Mouse (Mus musculus) lung, embryonic 14.5 days (tissue): ENCODE data around the gene Tigit. TPM values are rescaled to one million over a fixed set of nuclear protein-coding genes. Genes with fewer than 3 reads are reported as not detected.

Source experiments
- ATAC-seq: fragments of 200-750 bp; cut with Nextera tagmentation; 2 replicates; pipeline ENCODE4 v1.8.0; 2017; ENCODE audit warnings: mild to moderate bottlenecking, moderate TSS enrichment, moderate library complexity; ENCODE audit not compliant: insufficient read depth
- DNase-seq: peaks from one replicate; pipeline ENCODE4 v3.0.0-alpha.2; 2015
- H3K27ac ChIP-seq: fragments of 300-500 bp; sonication (generic); 2 replicates; pipeline ENCODE4 v1.5.1; 2014; ENCODE audit warnings: low read depth, mild to moderate bottlenecking, moderate library complexity
- H3K27me3 ChIP-seq: fragments of 300-500 bp; sonication (generic); 2 replicates; pipeline ENCODE4 v1.6.1; 2014; ENCODE audit warnings: low read length, control low read depth; ENCODE audit not compliant: insufficient read depth
- H3K36me3 ChIP-seq: fragments of 300-500 bp; sonication (generic); 2 replicates; pipeline ENCODE4 v1.6.1; 2014; ENCODE audit warnings: control low read depth; ENCODE audit not compliant: insufficient read depth
- H3K4me1 ChIP-seq: fragments of 300-500 bp; sonication (generic); 2 replicates; pipeline ENCODE4 v1.6.1; 2014; ENCODE audit warnings: antibody characterized with exemption, control low read depth; ENCODE audit not compliant: insufficient read depth
- H3K4me2 ChIP-seq: fragments of 300-500 bp; sonication (generic); 2 replicates; pipeline ENCODE4 v1.6.1; 2014; ENCODE audit warnings: mild to moderate bottlenecking
- H3K4me3 ChIP-seq: fragments of 300-500 bp; sonication (generic); 2 replicates; pipeline ENCODE4 v1.5.1; 2014; ENCODE audit warnings: low read depth, low read length
- H3K9ac ChIP-seq: fragments of 300-500 bp; sonication (generic); 2 replicates; pipeline ENCODE4 v1.6.1; 2014
- H3K9me3 ChIP-seq: fragments of 300-500 bp; sonication (generic); 2 replicates; pipeline ENCODE4 v1.6.1; 2016; ENCODE audit warnings: low read depth, low read length, control low read depth
- CTCF ChIP-seq: IDR thresholded peaks from 2 replicates; pipeline ENCODE4 v1.5.1; 2016; ENCODE audit warnings: antibody characterized with exemption, low read depth
- WGBS: fragments of 180-500 bp; shearing (Covaris S2); extraction: QIAGEN DNeasy Blood & Tissue Kit; methylation state at CpG from one replicate; pipeline ENCODE4 v1.1.7; 2014; 5-methylcytosine and 5-hydroxymethylcytosine counted together
- polyA plus RNA-seq: library from polyadenylated mRNA; unstranded; fragments of >200 nt; fragmentation: Nextera tagmentation; extraction: Ambion mirVana; gene quantifications from 2 replicates; pipeline ENCODE4 v1.2.1, GENCODE M21; 2014

Tigit gene
- polyA plus RNA-seq, 1 experiment from 2014 or later: not detected

GRCm38 (mm10) chr16:43631758-43632157, 32.2 kb downstream of the Tigit start:
- Histone ChIP-seq H3K4me2 (no peak overlapping the region), H3K27ac (no peak overlapping the region), H3K4me1 (no peaks in the 10 kb centered on the region), H3K9me3 (no peaks in the 10 kb centered on the region), H3K27me3 (no peaks in the 10 kb centered on the region), H3K9ac (no peak overlapping the region), H3K36me3 (no peaks in the 10 kb centered on the region), H3K4me3 (no peak overlapping the region)
- ATAC-seq (no peak), DNase-seq (no peak)
- WGBS: 77% methylated on average over 2 of the region's 2 CpGs
- no peak for TF ChIP-seq CTCF

GRCm38 (mm10) chr16:43628662-43629061, 35.3 kb downstream of the Tigit start:
- WGBS: 76% methylated on average over 5 of the region's 5 CpGs

GRCm38 (mm10) chr16:43625956-43626355, 38.0 kb downstream of the Tigit start:
- TF ChIP-seq CTCF: no peak
- H3K27ac ChIP-seq: no peak overlapping the region
- WGBS: 82% methylated on average over 5 of the region's 5 CpGs

More at GRCm38 (mm10) chr16:43628662-43629061, 35.3 kb downstream of the Tigit start:
- Histone ChIP-seq H3K4me3 (no peak overlapping the region), H3K4me2 (no peak overlapping the region), H3K9me3 (no peaks in the 10 kb centered on the region), H3K9ac (no peak overlapping the region), H3K27ac (no peak overlapping the region), H3K27me3 (no peaks in the 10 kb centered on the region), H3K36me3 (no peaks in the 10 kb centered on the region), H3K4me1 (no peaks in the 10 kb centered on the region)
- ATAC-seq: no peak
- no peak for TF ChIP-seq CTCF
- DNase-seq: no peak

DNA sequence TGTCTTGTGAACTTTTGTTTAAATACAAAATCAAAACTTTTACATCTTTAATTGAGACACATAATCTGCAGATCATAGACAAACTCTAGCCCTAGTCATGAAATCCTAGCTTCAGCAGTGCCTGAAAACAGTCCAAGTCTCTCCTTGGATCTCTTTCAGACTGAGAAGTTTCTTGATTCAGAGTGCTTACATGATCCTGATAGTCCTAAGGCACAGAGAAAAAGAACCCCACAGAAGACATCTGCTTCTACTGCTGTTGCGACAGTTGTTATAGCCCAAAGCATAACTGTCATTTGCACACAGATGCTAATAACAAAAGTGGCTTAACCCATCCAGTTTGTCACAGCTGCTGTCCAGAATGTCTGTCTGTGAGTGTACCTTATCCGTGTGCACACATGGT, 38.7 kb downstream of the Tigit start:
- no peak for ATAC-seq

More at GRCm38 (mm10) chr16:43625956-43626355, 38.0 kb downstream of the Tigit start:
- H3K9ac ChIP-seq: no peak overlapping the region
- DNase-seq (no peak), ATAC-seq (no peak)
- no peak overlapping the region for H3K4me2 ChIP-seq
- H3K9me3 ChIP-seq: no peaks in the 10 kb centered on the region
- no peak overlapping the region for H3K4me3 ChIP-seq
- H3K27me3 ChIP-seq: no peaks in the 10 kb centered on the region
- no peaks in the 10 kb centered on the region for H3K36me3 ChIP-seq
- no peaks in the 10 kb centered on the region for H3K4me1 ChIP-seq

DNA sequence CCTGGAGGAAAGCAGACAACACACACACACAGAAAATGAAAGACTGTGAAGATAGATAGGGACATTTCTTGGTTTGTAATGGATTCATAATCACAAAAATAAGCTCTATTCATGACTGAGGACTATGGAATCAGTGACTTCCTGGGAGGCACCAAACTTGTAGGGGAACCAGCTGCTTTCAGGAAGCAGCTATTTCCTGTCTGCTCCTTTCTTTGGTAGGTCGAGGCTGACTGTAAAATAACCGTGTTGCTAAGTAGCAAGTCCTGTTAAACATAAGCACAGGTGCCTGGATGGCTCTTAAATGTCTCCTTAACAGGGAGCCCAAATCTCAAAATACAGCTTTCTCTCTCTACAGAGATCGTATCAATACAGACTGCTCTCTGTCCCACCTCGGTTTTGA, 39.1 kb downstream of the Tigit start:
- ATAC-seq (no peak), DNase-seq (no peak)
- TF ChIP-seq CTCF: no peak
- Histone ChIP-seq H3K4me3 (no peak overlapping the region), H3K27me3 (no peaks in the 10 kb centered on the region), H3K4me1 (no peaks in the 10 kb centered on the region), H3K4me2 (no peak overlapping the region), H3K9ac (no peak overlapping the region), H3K9me3 (no peaks in the 10 kb centered on the region), H3K36me3 (no peaks in the 10 kb centered on the region), H3K27ac (no peak overlapping the region)
- WGBS: 49% methylated on average over 4 of the region's 4 CpGs

More for the DNA sequence above, 38.7 kb downstream of the Tigit start:
- TF ChIP-seq CTCF: no peak
- no peak overlapping the region for H3K4me3 ChIP-seq
- no peaks in the 10 kb centered on the region for H3K27me3 ChIP-seq
- no peak for DNase-seq
- 57% methylated on average over 2 of the region's 2 CpGs for WGBS
- no peaks in the 10 kb centered on the region for H3K36me3 ChIP-seq
- no peak overlapping the region for H3K9ac ChIP-seq
- H3K4me1 ChIP-seq: no peaks in the 10 kb centered on the region
- no peaks in the 10 kb centered on the region for H3K9me3 ChIP-seq
- H3K27ac ChIP-seq: no peak overlapping the region
- no peak overlapping the region for H3K4me2 ChIP-seq

DNA sequence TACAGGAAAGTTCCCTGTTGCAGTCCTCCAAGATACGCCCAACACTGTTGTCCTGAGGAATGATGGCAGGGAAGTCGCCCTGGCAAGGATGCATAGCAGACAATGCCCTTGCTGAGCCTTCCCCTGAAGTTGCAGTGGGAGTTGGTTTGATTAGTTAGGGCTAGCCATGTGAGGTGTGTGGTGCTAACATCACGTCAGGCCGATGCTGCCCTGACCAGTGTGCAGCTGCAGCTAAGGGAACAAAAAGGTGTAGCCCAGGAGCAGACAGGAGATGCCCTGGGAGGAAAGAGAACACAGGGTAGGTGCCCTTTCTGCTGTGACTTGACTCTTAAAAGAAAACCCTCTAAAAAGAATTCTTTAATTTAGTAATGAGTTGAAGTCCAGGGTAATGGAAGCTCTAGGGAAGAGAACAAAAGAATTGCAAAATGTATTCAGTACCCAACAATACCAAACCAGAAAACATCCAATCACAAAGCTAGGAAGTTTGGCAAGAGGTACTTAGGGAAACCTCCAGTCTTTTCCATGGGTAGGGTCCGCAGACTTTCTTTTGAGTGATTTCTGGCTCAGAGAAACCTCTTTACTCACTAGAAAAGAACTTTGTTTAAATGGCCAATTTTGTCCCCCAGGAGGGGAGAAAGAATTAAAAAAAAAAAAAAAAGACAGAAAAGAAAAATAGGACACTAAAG, 40.5 kb downstream of the Tigit start:
- Histone ChIP-seq H3K4me2 (no peak overlapping the region), H3K27ac (no peak overlapping the region), H3K9me3 (no peaks in the 10 kb centered on the region), H3K36me3 (0 out of 2 replicates have a peak, but pooled peaks cover 2% of the 10 kb centered on the region), H3K9ac (no peak overlapping the region), H3K4me1 (no peaks in the 10 kb centered on the region), H3K4me3 (no peak overlapping the region), H3K27me3 (no peaks in the 10 kb centered on the region)
- no peak for TF ChIP-seq CTCF
- WGBS: 84% methylated on average over 5 of the region's 5 CpGs
- ATAC-seq (no peak), DNase-seq (no peak)

DNA sequence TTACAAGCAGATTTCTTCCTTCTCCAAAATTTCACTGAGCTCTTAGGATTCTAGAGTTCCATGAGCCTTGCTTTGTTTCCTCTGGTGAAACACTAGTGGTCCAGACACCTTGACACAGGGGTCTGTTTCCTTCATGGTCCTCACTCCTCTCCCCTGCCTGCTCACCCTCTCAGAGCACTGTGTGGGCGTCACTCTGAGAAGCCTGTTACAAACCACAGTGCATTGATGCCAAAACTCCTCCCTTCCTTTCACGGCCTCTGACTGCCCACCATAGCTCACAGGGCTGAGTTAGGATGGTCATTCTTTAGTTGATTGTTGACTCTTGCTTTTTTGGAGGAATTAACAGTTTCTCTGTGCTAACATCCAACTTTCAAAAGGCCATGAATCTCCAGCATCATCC, 43.6 kb downstream of the Tigit start:
- TF ChIP-seq CTCF: no peak
- no peak overlapping the region for H3K4me3 ChIP-seq
- H3K9me3 ChIP-seq: no peaks in the 10 kb centered on the region
- H3K4me1 ChIP-seq: no peaks in the 10 kb centered on the region
- H3K27ac ChIP-seq: no peak overlapping the region
- H3K36me3 ChIP-seq: 0 out of 2 replicates have a peak, but pooled peaks cover 3% of the 10 kb centered on the region
- H3K4me2 ChIP-seq: no peak overlapping the region
- H3K27me3 ChIP-seq: no peaks in the 10 kb centered on the region
- no peak for DNase-seq
- no peak overlapping the region for H3K9ac ChIP-seq
- WGBS: 34% methylated on average over 2 of the region's 2 CpGs
- ATAC-seq: no peak
